Mouse (Mus musculus): ENCODE data around the gene Ube2z.

DNA sequence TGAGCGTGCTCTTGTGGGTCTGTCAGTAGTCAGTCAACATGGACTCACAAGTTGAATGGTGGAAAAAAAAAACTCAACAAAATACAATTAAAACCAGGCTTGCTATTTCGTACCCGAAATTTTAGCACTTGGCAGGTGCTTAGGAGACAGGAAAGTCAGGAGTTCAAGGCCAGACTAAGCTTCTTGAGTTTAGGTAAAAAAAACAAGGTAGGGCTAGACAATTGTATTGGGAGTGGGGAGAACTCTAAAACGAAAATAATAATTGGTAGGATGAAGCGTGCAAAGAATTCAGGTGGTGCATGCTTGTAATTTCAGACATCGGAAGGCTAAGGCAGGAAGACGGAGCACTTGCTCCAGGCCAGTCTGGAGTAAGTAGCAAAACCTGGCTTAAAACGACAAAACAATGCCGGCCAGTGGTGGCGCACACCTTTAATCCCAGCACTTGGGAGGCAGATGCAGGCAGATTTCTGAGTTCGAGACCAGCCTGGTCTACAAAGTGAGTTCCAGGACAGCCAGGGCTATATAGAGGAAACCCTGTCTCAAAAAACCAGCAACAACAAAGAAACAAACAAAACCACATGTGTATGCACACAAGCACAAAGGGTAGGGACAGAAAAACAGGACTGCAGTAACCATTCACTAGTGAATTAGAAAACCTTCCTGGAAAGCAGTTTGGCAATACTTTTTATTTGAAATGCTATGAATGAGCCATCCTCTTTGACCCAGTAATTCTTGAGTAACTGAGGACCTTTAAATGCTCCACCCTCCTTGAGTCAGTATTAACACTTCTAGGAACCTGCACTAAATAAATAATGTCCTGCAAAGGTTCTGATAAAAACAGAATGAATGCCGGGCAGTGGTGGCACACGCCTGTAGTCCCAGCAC lies 11.3 kb upstream of the Ube2z start:
- TF ChIP-seq GATA1 (IDR thresholded peaks at IDR 0.05; ENCODE audit: borderline replicate concordance, low read length) = no peak
- TF ChIP-seq FLI1 (IDR thresholded peaks at IDR 0.05; ENCODE audit: low read length) = no peak
